Mouse (Mus musculus): ENCODE results near the gene Has3.

DNA sequence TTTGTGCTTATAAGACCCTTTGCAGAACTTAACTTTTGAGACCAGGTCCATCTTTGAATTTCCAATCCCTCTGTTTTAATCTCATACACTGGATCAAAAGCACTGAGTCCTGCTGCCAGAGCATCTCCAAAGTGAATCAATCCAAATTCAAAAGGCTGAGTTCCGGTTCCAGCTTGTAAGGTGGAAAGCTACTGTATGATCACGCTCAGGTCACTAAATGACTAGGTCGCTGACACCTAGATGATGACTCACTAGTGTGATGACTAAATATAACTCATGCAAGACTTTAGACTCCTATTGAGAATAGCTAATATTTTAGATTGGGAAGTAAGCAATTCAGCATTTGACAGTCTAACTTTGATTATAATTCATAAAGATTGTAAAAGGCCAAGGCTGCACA lies 18.8 kb downstream of the Has3 start:
- TF ChIP-seq GATA1 (IDR thresholded peaks at IDR 0.05; ENCODE audit: low read length): no peak
- TF ChIP-seq TAL1 (IDR thresholded peaks at IDR 0.05; ENCODE audit: low read length): no peak
